Mouse (Mus musculus) liver, embryonic 16.5 days (tissue): ENCODE measurements around the gene Otulin. TPM values are rescaled to one million over a fixed set of nuclear protein-coding genes. Genes with fewer than 3 reads are reported as not detected.
A peak's percentile ranks its signal among the peaks of the same experiment; 100 is the strongest.

Experiments used
- ATAC-seq: fragments of 200-750 bp; cut with Nextera tagmentation; 2 replicates; pipeline ENCODE4 v1.8.0; 2017; ENCODE audit warnings: low read depth, mild to moderate bottlenecking, moderate number of reproducible peaks, moderate library complexity
- H3K27ac ChIP-seq: fragments of 300-500 bp; sonication (generic); 2 replicates; pipeline ENCODE4 v1.5.1; 2014; ENCODE audit warnings: mild to moderate bottlenecking, low read length
- H3K27me3 ChIP-seq: fragments of 300-500 bp; sonication (generic); 2 replicates; pipeline ENCODE4 v1.6.1; 2014; ENCODE audit warnings: low read depth, low read length, mixed read lengths; ENCODE audit not compliant: control insufficient read depth, insufficient read depth
- H3K36me3 ChIP-seq: fragments of 300-500 bp; sonication (generic); 2 replicates; pipeline ENCODE4 v1.6.1; 2014; ENCODE audit warnings: mild to moderate bottlenecking; ENCODE audit not compliant: control insufficient read depth, insufficient read depth
- H3K4me1 ChIP-seq: fragments of 300-500 bp; sonication (generic); 2 replicates; pipeline ENCODE4 v1.6.1; 2014; ENCODE audit warnings: low read depth, low read length, mixed read lengths; ENCODE audit not compliant: control insufficient read depth
- H3K4me2 ChIP-seq: fragments of 300-500 bp; sonication (generic); 2 replicates; pipeline ENCODE4 v1.6.1; 2014; ENCODE audit warnings: low read depth, low read length, mixed read lengths
- H3K4me3 ChIP-seq: fragments of 300-500 bp; sonication (generic); 2 replicates; pipeline ENCODE4 v1.5.1; 2014; ENCODE audit warnings: low read depth, mild to moderate bottlenecking, low read length
- H3K9ac ChIP-seq: fragments of 300-500 bp; sonication (generic); 2 replicates; pipeline ENCODE4 v1.6.1; 2014; ENCODE audit warnings: low read depth, low read length
- H3K9me3 ChIP-seq: fragments of 300-500 bp; sonication (generic); replicated peaks from 2 replicates; pipeline ENCODE4 v1.6.1; 2016; ENCODE audit warnings: low read length; ENCODE audit not compliant: control insufficient read depth
- WGBS: fragments of 180-500 bp; shearing (Covaris S2); extraction: QIAGEN DNeasy Blood & Tissue Kit; methylation state at CpG from one replicate; pipeline ENCODE4 v1.1.7; 2014; ENCODE audit not compliant: insufficient replicate concordance; 5-methylcytosine and 5-hydroxymethylcytosine counted together
- polyA plus RNA-seq: library from polyadenylated mRNA; unstranded; fragments of >200 nt; fragmentation: Nextera tagmentation; extraction: Ambion mirVana; gene quantifications from 2 replicates; pipeline ENCODE4 v1.2.1, GENCODE M21; 2015

The Otulin gene
- polyA plus RNA-seq, 1 experiment from 2014 or later: 12.3 TPM

DNA sequence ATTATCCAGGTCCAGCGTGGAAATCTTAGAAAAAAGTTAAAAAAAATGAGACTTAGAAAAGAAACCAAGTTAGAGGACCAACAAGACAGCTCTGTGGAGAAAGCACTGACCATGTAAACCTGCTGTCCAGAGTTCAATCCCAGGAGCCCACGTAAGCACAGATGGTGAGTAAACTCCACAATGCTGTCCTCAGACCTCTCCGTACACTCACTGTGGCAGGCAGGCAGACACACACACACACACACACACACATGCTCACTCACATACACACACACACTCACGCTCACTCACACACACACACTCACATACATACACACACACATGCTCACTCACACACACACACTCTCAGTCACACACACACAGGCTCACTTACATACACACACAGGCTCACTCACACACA is 17.2 kb downstream of the Otulin start:
- H3K9ac ChIP-seq: no peak overlapping the region
- no peak overlapping the region for H3K4me2 ChIP-seq
- H3K36me3 ChIP-seq: peaks cover 16% of the 10 kb centered on the region
- H3K4me3 ChIP-seq: no peak overlapping the region
- H3K4me1 ChIP-seq: no peaks in the 10 kb centered on the region
- no peaks in the 10 kb centered on the region for H3K27me3 ChIP-seq
- 78% methylated on average over 4 of the region's 4 CpGs for WGBS
- no peak overlapping the region for H3K27ac ChIP-seq
- no peaks in the 10 kb centered on the region for H3K9me3 ChIP-seq
- peak; percentile 67 for ATAC-seq

DNA sequence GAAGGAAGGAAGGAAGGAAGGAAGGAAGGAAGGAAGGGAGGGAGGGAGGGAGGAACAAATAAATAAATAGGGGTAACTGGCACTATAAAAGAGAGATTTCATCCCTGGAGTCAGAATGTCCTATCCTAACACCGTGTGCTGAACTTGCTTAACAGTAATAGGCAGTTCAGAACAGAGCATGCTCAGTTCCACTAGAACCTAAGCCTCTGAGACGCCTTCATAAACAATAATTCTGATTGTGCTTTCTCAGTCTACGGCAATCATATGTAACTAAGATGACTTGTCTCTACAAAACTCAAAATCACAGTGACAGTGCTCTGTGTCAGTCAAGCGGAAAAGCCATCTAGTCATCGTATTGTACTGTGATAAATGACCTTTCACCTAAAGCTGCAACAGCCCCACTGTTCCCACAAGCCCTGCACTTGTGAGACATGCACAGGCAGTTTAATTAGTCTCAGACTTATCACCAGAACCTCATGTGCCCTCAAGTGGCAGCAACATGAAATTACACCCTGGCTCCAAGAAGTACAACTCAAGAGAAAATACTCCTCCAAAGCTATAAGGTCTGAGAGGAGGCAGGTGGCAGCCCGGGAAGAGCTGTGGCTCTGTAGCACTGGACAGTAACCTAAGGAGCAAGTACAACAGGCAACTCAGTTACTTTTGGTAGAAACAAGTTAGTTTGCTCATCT is 17.8 kb downstream of the Otulin start:
- Histone ChIP-seq H3K9me3 (no peaks in the 10 kb centered on the region), H3K4me2 (no peak overlapping the region), H3K36me3 (peaks cover 16% of the 10 kb centered on the region), H3K9ac (no peak overlapping the region), H3K27ac (no peak overlapping the region), H3K4me3 (no peak overlapping the region), H3K27me3 (no peaks in the 10 kb centered on the region), H3K4me1 (no peaks in the 10 kb centered on the region)
- ATAC-seq: peak; percentile 43; the same call in 1 of the 2 replicates
- WGBS: 45% methylated on average over 6 of the region's 6 CpGs

DNA sequence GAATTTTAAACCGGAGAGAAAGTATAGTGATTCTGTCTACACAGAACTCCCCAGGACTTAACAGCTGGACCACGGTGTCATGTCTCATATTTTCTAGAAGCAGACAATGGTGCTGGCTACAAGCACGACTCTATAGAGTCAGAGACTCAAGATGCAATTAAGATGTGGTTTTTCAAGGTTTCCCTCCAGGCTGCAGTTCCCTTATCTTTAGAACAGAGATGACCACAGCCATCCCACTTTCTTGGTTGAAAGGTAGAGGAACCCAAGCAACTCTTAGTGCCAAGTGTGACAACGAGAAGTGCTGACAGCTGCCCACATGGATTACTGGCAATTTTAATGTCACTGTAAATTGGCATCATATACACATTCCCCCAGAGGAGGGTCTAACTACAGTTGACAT is 20.9 kb downstream of the Otulin start:
- H3K9ac ChIP-seq: no peak overlapping the region
- H3K4me3 ChIP-seq: no peak overlapping the region
- H3K27me3 ChIP-seq: no peaks in the 10 kb centered on the region
- H3K4me1 ChIP-seq: peaks cover 3% of the 10 kb centered on the region
- H3K4me2 ChIP-seq: no peak overlapping the region
- WGBS: 38% methylated on average over 4 of the region's 4 CpGs
- no peak overlapping the region for H3K27ac ChIP-seq
- H3K36me3 ChIP-seq: peaks cover 15% of the 10 kb centered on the region
- ATAC-seq: no peak
- H3K9me3 ChIP-seq: no peaks in the 10 kb centered on the region

DNA sequence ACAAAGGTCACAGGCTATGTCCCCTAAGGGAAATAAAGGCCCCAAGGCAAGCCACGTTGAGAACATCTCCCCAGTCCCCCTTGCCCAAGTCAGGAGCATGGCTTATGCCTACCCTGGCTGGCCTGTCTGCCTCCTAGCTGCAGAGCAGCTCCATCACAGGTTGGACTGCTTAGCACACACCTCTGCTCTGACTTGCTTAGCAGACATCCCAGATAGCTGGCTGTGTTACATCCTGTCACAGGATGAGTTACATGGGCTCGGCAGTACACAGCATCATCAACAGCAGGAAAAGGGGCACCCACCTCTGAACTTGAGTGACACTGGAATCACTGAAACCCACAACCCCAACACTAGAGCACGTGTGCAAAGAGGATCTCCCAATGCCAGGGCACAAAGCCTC is 25.2 kb downstream of the Otulin start:
- peaks cover 3% of the 10 kb centered on the region for H3K4me1 ChIP-seq
- H3K4me3 ChIP-seq: no peak overlapping the region
- no peak overlapping the region for H3K9ac ChIP-seq
- ATAC-seq: no peak; the same call in 1 of the 2 replicates
- 65% methylated on average over 3 of the region's 3 CpGs for WGBS
- no peak overlapping the region for H3K27ac ChIP-seq
- no peak overlapping the region for H3K4me2 ChIP-seq
- H3K9me3 ChIP-seq: no peaks in the 10 kb centered on the region
- no peaks in the 10 kb centered on the region for H3K27me3 ChIP-seq
- peaks cover 7% of the 10 kb centered on the region for H3K36me3 ChIP-seq

DNA sequence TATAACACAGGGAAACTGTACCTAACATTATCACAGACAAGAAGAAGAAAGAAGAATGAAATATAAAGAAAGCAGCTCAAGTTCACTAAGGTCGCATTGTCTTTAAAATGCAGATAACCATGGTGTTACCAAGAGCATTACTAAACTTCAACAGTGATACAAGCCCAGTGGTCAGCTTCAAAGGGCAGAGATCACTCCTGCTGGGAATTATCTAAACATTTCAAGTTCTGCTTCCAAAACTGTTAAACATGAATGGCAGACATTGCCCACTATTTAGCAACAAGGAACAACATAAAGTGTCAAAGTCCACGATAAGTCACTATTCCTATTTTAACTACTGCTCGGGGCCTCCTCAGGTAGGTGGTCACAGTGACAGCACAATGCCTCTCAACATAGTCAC is 25.9 kb downstream of the Otulin start:
- H3K9me3 ChIP-seq: no peaks in the 10 kb centered on the region
- H3K4me1 ChIP-seq: peaks cover 3% of the 10 kb centered on the region
- no peak overlapping the region for H3K9ac ChIP-seq
- no peaks in the 10 kb centered on the region for H3K27me3 ChIP-seq
- 68% methylated on average over 3 of the region's 3 CpGs for WGBS
- peak; percentile 76 for ATAC-seq
- H3K4me2 ChIP-seq: no peak overlapping the region
- peak overlapping the region; percentile 65 for H3K27ac ChIP-seq
- peaks cover 7% of the 10 kb centered on the region for H3K36me3 ChIP-seq
- H3K4me3 ChIP-seq: no peak overlapping the region

DNA sequence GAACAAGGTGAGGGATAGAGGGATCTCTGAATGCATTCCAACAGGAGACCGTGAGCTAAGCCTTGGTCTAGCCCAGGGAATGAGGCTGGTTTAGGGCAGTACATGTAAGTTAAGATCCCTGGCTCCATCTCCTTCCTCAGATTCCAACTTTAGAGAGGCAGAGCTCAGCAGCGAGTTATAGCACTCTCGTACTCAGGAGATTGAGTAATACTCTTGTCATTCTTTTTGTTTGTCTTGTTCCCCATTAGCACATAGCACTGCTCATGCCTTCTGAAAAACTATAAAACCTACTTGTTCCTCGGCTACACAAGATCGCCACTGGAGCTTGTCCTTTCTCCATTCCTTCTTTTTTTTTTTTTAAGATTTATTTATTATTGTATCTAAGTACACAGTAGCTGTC is 30.0 kb downstream of the Otulin start:
- H3K27ac ChIP-seq: no peak overlapping the region
- H3K27me3 ChIP-seq: no peaks in the 10 kb centered on the region
- peaks cover 3% of the 10 kb centered on the region for H3K4me1 ChIP-seq
- WGBS: 73% methylated on average over 5 of the region's 5 CpGs
- ATAC-seq: no peak
- H3K9ac ChIP-seq: no peak overlapping the region
- H3K36me3 ChIP-seq: peaks cover 4% of the 10 kb centered on the region
- no peak overlapping the region for H3K4me2 ChIP-seq
- no peaks in the 10 kb centered on the region for H3K9me3 ChIP-seq
- H3K4me3 ChIP-seq: no peak overlapping the region

DNA sequence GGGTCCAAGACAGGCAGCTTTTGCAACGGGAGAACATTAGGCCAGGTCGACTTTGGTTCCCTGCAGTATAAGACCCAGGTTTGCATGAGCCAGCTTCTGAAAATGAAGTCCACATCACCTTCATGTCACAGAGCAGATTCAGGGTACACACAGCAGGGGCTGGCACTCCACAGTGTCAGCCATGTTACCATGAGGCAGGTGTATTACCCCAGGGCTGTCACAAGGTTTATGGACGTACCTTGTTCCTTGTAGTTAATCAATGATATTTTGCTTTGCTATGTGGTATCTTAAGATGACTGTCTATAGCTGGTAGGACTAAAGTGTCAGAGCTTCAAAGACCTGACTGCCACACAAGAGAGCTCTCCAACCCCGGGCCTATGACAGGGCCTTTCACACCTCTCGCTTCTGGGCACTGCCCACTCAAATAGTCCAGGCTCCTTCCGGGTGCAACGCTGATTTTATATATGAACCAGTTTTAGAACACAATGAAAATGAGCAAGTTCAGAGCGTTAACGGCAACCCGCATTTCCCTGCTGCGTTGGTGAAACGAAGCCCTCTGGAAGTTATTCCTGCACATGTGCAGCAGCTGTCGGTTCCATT is 31.6 kb downstream of the Otulin start:
- peaks cover 8% of the 10 kb centered on the region for H3K36me3 ChIP-seq
- no peak overlapping the region for H3K4me3 ChIP-seq
- H3K9ac ChIP-seq: no peak overlapping the region
- H3K4me2 ChIP-seq: no peak overlapping the region
- H3K27ac ChIP-seq: no peak overlapping the region
- 89% methylated on average over 13 of the region's 13 CpGs for WGBS
- no peaks in the 10 kb centered on the region for H3K9me3 ChIP-seq
- ATAC-seq: no peak
- no peaks in the 10 kb centered on the region; the same call in none of the 2 replicates for H3K4me1 ChIP-seq
- no peaks in the 10 kb centered on the region for H3K27me3 ChIP-seq

DNA sequence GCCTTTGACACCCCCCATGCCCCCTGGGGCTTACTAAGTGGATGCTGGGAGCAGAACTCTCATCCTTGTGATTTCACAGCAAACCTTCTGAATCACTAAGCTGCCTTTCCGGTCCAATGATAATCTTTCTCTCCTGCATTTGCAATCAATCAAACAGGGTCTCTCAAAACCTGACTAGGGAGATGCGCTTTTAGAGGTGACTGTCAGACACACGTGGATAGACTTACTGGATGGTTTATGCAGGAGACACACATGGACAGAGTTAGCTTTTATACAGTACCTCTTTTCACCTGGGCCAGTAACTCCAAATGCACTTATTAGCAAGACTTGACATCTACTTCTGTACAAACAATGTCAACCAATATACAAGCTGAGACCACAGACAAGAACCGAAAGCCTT is 33.0 kb downstream of the Otulin start:
- Histone ChIP-seq H3K36me3 (peaks cover 12% of the 10 kb centered on the region), H3K27me3 (no peaks in the 10 kb centered on the region), H3K4me1 (no peaks in the 10 kb centered on the region; the same call in none of the 2 replicates), H3K27ac (no peak overlapping the region), H3K4me2 (no peak overlapping the region), H3K4me3 (no peak overlapping the region), H3K9me3 (no peaks in the 10 kb centered on the region), H3K9ac (no peak overlapping the region)
- 80% methylated on average over 4 of the region's 4 CpGs for WGBS
- no peak for ATAC-seq

DNA sequence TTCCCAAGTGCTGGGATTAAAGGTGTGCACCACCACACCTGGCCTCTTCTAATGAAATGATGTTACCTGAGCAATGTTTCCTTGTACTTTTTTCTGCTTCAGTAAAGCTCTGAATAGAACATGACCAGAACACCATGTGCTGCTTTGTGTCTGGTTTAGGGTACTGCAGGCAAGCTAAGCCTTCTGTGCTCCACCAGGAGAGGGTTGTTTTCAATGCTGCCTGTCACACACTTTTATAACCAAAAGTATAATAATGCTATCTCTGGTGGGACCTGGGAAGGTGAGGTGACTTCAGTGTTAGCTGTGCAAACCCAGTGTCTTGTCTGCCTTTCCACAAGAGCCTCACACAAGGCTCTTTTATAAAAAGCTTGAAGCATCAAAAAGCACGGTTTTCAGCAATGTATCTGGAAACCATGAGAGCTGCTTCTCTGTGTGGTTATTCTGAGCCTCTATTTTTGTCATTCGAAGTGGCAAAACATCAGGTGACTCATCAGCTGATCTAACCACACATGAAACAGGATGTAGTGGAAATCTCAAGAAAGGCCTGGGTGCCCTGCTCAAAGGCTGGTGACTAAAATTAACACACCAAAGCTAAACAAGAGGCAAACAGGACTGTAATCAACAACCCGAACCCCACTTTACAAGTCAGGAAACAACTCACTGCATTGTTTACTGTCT is 33.9 kb downstream of the Otulin start:
- no peaks in the 10 kb centered on the region for H3K27me3 ChIP-seq
- peak; percentile 33; the same call in 1 of the 2 replicates for ATAC-seq
- no peak overlapping the region for H3K4me3 ChIP-seq
- peaks cover 15% of the 10 kb centered on the region for H3K36me3 ChIP-seq
- H3K4me1 ChIP-seq: no peaks in the 10 kb centered on the region; the same call in none of the 2 replicates
- H3K4me2 ChIP-seq: no peak overlapping the region
- H3K9me3 ChIP-seq: no peaks in the 10 kb centered on the region
- WGBS: 18% methylated on average over 3 of the region's 3 CpGs
- no peak overlapping the region for H3K27ac ChIP-seq
- H3K9ac ChIP-seq: no peak overlapping the region
